Mouse (Mus musculus): ENCODE results near the gene S100b.

S100b gene

DNA sequence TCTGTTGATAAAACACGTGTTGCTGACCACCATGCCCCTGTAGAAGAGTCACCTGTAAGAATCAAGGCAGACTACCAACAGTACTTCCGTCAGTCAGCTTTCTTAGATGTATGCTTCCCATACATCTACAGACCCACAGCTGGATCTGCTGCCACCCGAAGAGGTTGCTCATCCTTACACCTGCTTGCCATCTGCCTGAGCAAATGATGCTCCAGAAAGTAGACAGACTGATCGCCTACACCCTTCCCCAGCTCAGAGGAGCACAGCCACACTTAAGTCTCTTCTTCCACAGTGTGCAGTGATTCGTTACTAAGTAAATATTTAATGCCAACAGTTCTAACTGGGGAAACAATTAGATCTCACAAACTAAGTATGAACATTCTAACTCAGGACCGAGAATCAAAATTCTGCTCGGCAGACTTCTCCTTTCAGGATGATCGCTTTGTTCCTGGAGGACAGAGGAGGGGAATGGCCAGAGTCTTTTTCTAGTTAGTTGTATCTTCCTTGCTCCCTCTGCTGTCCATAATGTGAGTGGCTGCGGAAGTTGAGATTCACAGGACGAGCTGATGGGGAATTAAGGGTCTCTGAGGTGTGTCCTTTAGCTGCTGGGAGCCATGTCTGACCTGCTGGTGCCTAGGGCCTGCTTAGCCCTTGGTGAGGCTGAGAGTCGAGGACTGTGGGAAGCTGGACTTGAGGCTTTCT lies 6.9 kb downstream of the S100b start:
- no peak for DNase-seq (ENCODE audit: low spot score in 2 of 2)

DNA sequence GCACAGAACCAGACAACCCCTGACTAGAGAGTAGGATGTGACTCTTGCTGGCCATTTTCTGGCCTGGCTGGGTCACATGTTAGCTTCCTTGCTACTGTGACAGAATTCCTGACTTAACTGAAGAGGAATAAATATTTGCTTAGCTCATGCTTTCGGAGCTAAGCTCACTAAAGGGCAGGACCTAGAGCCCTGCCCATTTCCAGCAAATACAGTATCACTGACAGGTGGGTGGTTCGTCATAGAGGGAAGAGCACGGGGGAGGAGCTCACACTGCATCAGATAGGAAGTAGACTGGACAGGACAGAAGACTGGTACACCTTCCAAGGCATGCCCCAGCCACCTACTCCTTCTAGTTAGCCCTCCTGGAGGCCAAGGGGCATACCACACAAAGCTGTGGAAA lies 7.8 kb downstream of the S100b start:
- DNase-seq (ENCODE audit: low spot score in 2 of 2): no peak

DNA sequence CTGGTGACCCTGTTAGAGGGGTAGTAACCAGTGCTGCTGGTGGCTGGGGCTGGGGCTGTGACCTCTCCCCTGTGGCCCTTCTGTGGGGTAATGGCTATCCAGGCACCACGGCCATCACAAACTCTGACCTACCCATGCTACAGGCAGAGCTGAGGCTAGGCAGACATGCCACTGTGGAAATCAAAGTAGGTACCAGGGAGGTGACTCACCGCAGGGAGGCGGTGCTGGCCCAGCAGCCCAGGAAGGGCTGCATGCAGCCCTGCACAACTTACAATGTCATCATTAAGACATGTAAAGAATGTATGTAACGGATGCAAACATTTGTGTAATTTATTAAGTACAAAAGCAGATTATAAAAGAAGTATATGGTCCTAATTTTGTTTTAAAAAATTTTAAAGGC lies 8.8 kb downstream of the S100b start:
- DNase-seq (ENCODE audit: low spot score in 2 of 2): no peak

DNA sequence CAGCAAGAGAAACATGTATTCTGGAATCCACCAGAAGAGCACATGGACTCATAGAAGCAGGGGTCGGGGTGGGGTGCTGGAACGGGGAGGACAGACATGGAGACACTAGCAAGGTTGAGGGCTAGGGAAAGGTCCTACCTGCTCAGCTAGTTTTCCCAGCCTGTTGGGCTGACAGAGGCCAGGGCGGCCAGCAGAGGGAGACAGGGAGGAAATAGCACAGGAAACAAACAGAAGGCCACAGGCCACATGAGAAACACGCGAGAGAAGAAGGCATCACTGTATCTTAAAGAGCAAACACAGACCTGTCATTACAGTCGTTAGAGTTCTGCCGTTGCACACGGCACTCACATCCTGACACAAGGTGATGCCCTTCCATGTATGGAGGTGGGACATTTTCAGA lies 17.6 kb downstream of the S100b start:
- peak in 1 of 2 experiments; percentile 25 for DNase-seq (ENCODE audit: low spot score in 2 of 2)

DNA sequence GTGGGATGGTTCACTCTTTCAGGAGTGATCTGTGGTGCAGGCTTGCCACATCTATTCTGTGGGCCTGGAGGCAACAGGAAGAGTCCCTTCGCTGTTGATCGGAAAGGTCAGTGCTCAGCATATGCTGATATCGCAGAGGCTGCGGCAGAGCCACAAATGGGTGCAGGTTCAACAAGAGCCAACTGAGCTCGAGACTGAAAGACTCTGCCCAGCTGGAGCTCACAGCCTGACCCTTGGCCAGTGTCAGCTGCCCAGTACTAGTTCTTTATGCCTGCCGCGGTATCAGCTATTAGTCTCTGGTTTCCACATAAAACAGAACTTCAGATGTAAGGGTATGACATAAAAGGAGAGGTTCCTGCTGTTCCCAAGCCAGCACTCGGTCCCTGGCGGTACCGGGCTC lies 21.6 kb downstream of the S100b start:
- DNase-seq (ENCODE audit: low spot score in 2 of 2): no peak

DNA sequence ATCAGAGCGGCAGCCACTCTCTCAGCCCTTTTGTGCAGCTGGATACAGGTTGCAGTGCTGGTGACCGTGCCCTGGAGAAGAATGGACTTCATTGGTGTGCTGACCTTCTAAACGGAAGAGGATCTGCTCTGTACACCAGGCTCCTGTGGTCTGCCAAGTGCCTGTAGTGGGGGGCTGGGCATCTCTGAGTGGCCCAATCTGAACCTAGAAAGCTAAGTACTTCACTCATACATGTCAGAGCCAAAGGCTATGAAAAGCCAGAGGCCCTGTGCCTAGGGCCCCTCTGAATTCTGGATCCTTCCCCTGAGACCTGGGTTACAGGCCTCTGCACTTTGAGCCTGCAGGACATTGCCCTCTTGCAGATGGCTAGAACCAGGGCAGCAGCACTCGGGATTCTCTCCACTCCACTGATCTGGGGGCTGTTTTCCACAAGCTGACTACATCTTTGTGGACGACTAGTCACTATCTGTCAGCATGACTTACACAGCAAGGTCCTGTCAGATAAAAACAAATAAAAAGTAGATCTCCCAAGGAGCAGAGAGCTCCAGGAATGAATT lies 25.0 kb downstream of the S100b start:
- no peak for DNase-seq (ENCODE audit: low spot score in 2 of 2)

DNA sequence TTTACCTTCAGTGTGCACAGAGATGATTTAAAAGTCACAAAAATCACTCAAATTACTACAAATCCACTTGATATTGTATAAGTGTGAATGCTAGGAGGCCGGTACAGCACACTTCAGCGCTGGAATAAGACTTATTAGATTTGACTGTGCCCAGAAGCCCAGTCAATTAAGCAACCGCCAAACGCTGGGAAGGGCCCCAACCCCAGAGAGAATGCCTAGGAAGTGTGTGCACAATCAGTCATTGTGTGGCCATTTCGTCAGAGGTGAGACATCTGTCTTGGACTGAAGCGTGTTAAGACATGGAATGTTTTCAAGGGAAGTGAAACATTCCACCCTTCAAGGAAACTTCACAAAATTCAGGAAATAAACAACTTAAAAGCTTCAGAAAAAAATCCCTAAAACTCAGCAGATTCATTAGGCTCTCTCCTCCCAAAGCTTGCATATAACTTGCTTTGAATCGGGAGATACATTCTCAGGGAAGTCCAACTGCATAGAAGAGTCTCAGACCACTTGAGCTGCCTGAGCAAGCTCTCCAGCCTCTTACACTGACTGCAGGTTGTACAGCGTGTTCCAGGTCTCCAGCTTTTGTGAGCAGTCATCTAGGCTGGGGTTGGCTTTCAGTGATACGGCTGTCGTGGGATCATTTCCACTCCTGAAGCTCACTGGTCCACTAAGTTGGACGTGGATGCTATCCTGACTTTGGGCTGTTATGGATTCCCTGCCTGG lies 34.8 kb downstream of the S100b start:
- no peak for DNase-seq (ENCODE audit: low spot score in 2 of 2)

DNA sequence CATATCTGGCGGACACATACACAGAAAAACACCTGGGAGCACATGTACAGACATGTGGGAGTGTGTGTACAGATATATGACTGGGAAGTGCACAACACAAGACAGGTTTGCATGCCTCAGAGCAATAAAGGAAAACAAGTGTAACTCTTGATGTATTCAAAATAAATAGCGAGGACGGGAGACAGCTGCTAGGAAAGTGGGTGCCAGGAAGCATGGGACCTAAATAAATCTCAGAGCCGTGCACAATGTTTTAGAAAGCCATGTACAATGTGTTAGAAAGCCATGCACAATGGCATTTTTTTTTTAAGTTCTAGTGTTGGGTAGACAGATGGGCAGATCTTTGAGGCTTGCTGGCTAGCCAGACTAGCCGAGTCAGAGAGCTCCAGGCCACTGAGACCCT lies 35.4 kb downstream of the S100b start:
- DNase-seq (ENCODE audit: low spot score in 2 of 2): no peak

DNA sequence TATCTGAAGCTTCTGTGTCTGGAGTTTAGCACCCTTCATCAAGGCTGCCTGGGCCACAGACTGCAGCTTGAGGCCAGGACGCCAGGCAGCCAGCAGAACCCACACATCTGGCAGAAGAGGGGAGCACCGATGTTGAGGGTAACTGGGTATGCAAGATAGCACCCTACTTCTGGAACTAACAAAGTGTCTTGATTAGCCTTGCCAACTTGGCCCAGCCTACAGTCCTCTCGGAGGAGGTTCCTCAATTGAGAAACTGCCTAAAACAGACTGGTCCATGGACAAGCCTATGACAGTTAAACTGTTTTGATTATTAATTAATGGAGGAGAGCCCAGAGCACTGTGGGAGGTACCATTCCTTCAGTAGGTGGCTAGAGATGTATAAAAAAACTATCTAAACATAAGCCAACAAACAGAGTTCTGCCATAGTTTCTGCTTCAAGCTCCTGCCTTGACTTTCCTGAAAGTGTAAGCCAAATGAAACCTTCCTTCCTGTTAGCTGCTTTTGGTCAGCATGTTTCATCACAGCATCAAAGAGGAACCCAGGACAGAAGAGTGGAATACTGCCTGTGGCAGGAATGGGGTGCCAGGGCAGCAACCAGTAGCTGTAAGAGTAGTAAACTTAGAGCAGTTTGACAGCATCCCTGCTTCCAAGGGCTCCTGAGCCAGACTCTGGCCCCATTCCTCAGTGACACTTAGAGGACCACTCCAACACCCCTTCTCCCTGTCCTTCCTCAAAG lies 36.5 kb downstream of the S100b start:
- DNase-seq (ENCODE audit: low spot score in 2 of 2): no peak

DNA sequence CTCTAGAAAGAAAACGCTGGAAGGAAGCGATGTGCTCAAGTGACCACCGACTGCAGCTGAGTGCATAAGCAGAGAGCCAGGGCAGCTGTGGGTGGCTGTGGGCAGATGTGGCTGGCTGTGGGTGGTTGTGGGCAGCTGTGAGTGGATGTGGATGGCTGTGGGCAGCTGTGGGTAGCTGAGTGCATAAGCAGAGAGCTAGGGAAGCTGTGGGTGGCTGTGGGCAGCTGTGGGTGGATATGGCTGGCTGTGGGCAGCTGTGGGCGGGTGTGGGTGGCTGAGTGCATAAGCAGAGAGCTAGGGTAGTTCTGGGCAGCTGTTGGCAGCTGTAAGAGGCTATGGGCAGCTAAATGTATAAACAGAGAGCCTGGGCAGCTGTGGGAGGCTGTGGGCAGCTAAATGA lies 39.6 kb downstream of the S100b start:
- no peak for DNase-seq (ENCODE audit: low spot score in 2 of 2)

DNA sequence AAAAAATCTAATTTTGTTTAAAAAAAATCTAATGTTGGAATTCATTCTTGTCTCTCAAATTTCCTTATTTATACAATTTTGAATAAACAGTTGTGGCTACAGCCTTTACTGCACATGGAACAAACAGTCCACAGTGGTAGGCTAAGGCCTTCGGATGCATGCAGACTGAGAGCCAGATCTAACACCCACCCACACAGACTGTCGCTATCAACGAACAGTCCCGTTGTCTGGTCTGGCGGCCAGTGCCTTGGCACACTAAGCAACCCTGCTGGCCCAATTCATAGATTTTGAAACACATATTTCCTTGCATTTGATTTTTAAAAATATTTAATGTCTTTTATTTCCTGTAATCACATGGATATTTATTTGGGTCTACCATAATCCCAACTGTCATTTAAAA lies 46.5 kb downstream of the S100b start:
- DNase-seq (ENCODE audit: low spot score in 2 of 2): no peak

DNA sequence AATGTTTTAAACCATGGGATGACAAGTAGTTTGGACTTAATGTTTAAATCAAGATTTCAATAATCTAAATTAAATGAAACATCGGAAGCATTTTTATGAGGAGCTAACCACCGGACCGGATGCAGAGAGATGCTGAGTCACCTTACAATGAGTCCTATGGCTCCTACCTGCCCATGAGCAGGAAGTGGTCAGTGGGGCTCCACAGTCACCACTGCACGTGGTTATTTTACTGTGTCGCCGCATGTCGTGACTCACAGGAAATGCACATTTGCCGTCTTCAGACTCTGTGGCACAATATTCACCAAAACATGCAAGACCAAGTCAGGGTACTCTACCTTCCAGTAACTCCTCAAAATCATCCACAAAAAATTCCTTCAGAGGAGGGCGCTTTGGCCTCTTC lies 53.1 kb downstream of the S100b start:
- no peak for DNase-seq (ENCODE audit: low spot score in 2 of 2)
